Mouse (Mus musculus): ENCODE results near the gene Trim37. TPM values are rescaled to one million over a fixed set of nuclear protein-coding genes. Genes with fewer than 3 reads are reported as not detected.

Gene Trim37
- polyA plus RNA-seq, 1 experiment, result 23.3 TPM

- Histone ChIP-seq H3K4me1 (ENCODE audit: control insufficient read depth, insufficient read depth, low read length) (no peaks in the 10 kb centered on the region; the same call in 1 of the 2 replicates), H3K4me3 (ENCODE audit: insufficient read depth, low read length) (peak overlapping the region; percentile 76), H3K27ac (ENCODE audit: insufficient read depth, low read length) (peak overlapping the region; percentile 89)
- TF ChIP-seq CTCF (IDR thresholded peaks at IDR 0.05; ENCODE audit: borderline replicate concordance, insufficient read depth, low read length) (no peak), POLR2A (IDR thresholded peaks at IDR 0.05; ENCODE audit: low read depth, low read length) (no peak)
Observed at GRCm38 (mm10) chr11:87110172-87110909, 16.5 kb upstream of the Trim37 start.

- Histone ChIP-seq H3K4me3 (ENCODE audit: insufficient read depth, low read length) (no peak overlapping the region), H3K27ac (ENCODE audit: insufficient read depth, low read length) (no peak overlapping the region), H3K4me1 (ENCODE audit: control insufficient read depth, insufficient read depth, low read length) (no peaks in the 10 kb centered on the region)
- TF ChIP-seq CTCF (IDR thresholded peaks at IDR 0.05; ENCODE audit: borderline replicate concordance, insufficient read depth, low read length) (no peak), POLR2A (IDR thresholded peaks at IDR 0.05; ENCODE audit: low read depth, low read length) (no peak)
Observed at GRCm38 (mm10) chr11:87121864-87122263, 5.0 kb upstream of the Trim37 start.

GRCm38 (mm10) chr11:87125562-87125961 lies 1.3 kb upstream of the Trim37 start:
- Histone ChIP-seq H3K4me1 (ENCODE audit: control insufficient read depth, insufficient read depth, low read length) (peaks cover 5% of the 10 kb centered on the region; the same call in 1 of the 2 replicates), H3K4me3 (ENCODE audit: insufficient read depth, low read length) (no peak overlapping the region), H3K27ac (ENCODE audit: insufficient read depth, low read length) (peak overlapping the region; percentile 10; the same call in 1 of the 2 replicates)
- TF ChIP-seq POLR2A (IDR thresholded peaks at IDR 0.05; ENCODE audit: low read depth, low read length) (no peak), CTCF (IDR thresholded peaks at IDR 0.05; ENCODE audit: borderline replicate concordance, insufficient read depth, low read length) (no peak)

GRCm38 (mm10) chr11:87126281-87126823 lies 525 bp upstream of the Trim37 start:
- Histone ChIP-seq H3K27ac (ENCODE audit: insufficient read depth, low read length) (peak overlapping the region; percentile 59), H3K4me1 (ENCODE audit: control insufficient read depth, insufficient read depth, low read length) (peaks cover 5% of the 10 kb centered on the region; the same call in 1 of the 2 replicates), H3K4me3 (ENCODE audit: insufficient read depth, low read length) (peak overlapping the region; percentile 34)
- no peak for TF ChIP-seq CTCF (IDR thresholded peaks at IDR 0.05; ENCODE audit: borderline replicate concordance, insufficient read depth, low read length)
- no peak; the same call in none of the 2 replicates for TF ChIP-seq POLR2A (IDR thresholded peaks at IDR 0.05; ENCODE audit: low read depth, low read length)

GRCm38 (mm10) chr11:87136233-87136632 lies 9.4 kb downstream of the Trim37 start:
- TF ChIP-seq POLR2A (IDR thresholded peaks at IDR 0.05; ENCODE audit: low read depth, low read length) (no peak), CTCF (IDR thresholded peaks at IDR 0.05; ENCODE audit: borderline replicate concordance, insufficient read depth, low read length) (no peak)

GRCm38 (mm10) chr11:87158012-87158411 lies 31.1 kb downstream of the Trim37 start:
- Histone ChIP-seq H3K27ac (ENCODE audit: insufficient read depth, low read length) (no peak overlapping the region), H3K4me3 (ENCODE audit: insufficient read depth, low read length) (no peak overlapping the region), H3K4me1 (ENCODE audit: control insufficient read depth, insufficient read depth, low read length) (no peaks in the 10 kb centered on the region)
- TF ChIP-seq CTCF (IDR thresholded peaks at IDR 0.05; ENCODE audit: borderline replicate concordance, insufficient read depth, low read length), result no peak
- TF ChIP-seq POLR2A (IDR thresholded peaks at IDR 0.05; ENCODE audit: low read depth, low read length), result no peak

More at GRCm38 (mm10) chr11:87136233-87136632, 9.4 kb downstream of the Trim37 start:
- no peak overlapping the region for H3K4me3 ChIP-seq (ENCODE audit: insufficient read depth, low read length)
- no peaks in the 10 kb centered on the region for H3K4me1 ChIP-seq (ENCODE audit: control insufficient read depth, insufficient read depth, low read length)
- H3K27ac ChIP-seq (ENCODE audit: insufficient read depth, low read length), result no peak overlapping the region

GRCm38 (mm10) chr11:87162687-87163086 lies 35.8 kb downstream of the Trim37 start:
- Histone ChIP-seq H3K27ac (ENCODE audit: insufficient read depth, low read length) (no peak overlapping the region), H3K4me1 (ENCODE audit: control insufficient read depth, insufficient read depth, low read length) (no peaks in the 10 kb centered on the region), H3K4me3 (ENCODE audit: insufficient read depth, low read length) (no peak overlapping the region)
- TF ChIP-seq CTCF (IDR thresholded peaks at IDR 0.05; ENCODE audit: borderline replicate concordance, insufficient read depth, low read length), result no peak
- no peak for TF ChIP-seq POLR2A (IDR thresholded peaks at IDR 0.05; ENCODE audit: low read depth, low read length)

GRCm38 (mm10) chr11:87163751-87164150 lies 36.9 kb downstream of the Trim37 start:
- no peak for TF ChIP-seq POLR2A (IDR thresholded peaks at IDR 0.05; ENCODE audit: low read depth, low read length)
- TF ChIP-seq CTCF (IDR thresholded peaks at IDR 0.05; ENCODE audit: borderline replicate concordance, insufficient read depth, low read length), result no peak
- H3K4me3 ChIP-seq (ENCODE audit: insufficient read depth, low read length), result no peak overlapping the region
- no peak overlapping the region for H3K27ac ChIP-seq (ENCODE audit: insufficient read depth, low read length)
- H3K4me1 ChIP-seq (ENCODE audit: control insufficient read depth, insufficient read depth, low read length), result no peaks in the 10 kb centered on the region

- Histone ChIP-seq H3K4me1 (ENCODE audit: control insufficient read depth, insufficient read depth, low read length) (no peaks in the 10 kb centered on the region; the same call in 1 of the 2 replicates), H3K4me3 (ENCODE audit: insufficient read depth, low read length) (no peak overlapping the region), H3K27ac (ENCODE audit: insufficient read depth, low read length) (no peak overlapping the region)
- TF ChIP-seq POLR2A (IDR thresholded peaks at IDR 0.05; ENCODE audit: low read depth, low read length) (no peak), CTCF (IDR thresholded peaks at IDR 0.05; ENCODE audit: borderline replicate concordance, insufficient read depth, low read length) (no peak)
Observed at GRCm38 (mm10) chr11:87173625-87174024, 46.7 kb downstream of the Trim37 start.

GRCm38 (mm10) chr11:87175031-87175430 lies 48.2 kb downstream of the Trim37 start:
- H3K4me1 ChIP-seq (ENCODE audit: control insufficient read depth, insufficient read depth, low read length), result no peaks in the 10 kb centered on the region; the same call in 1 of the 2 replicates
- no peak overlapping the region for H3K27ac ChIP-seq (ENCODE audit: insufficient read depth, low read length)
- TF ChIP-seq POLR2A (IDR thresholded peaks at IDR 0.05; ENCODE audit: low read depth, low read length), result no peak
- no peak for TF ChIP-seq CTCF (IDR thresholded peaks at IDR 0.05; ENCODE audit: borderline replicate concordance, insufficient read depth, low read length)
- no peak overlapping the region for H3K4me3 ChIP-seq (ENCODE audit: insufficient read depth, low read length)
